Mouse (Mus musculus) limb, embryonic 13.5 days (tissue): Measurements from ENCODE around the gene Gpr108. TPM values are rescaled to one million over a fixed set of nuclear protein-coding genes. Genes with fewer than 3 reads are reported as not detected.
A peak's percentile ranks its signal among the peaks of the same experiment; 100 is the strongest.

Experiments used
- ATAC-seq: fragments of 200-750 bp; cut with Nextera tagmentation; 2 replicates; pipeline ENCODE4 v1.8.0; 2017; ENCODE audit warnings: low read depth, moderate number of reproducible peaks, moderate TSS enrichment; ENCODE audit not compliant: low FRiP score
- H3K27ac ChIP-seq: fragments of 300-500 bp; sonication (generic); 2 replicates; pipeline ENCODE4 v1.5.1; 2015; ENCODE audit warnings: inconsistent platforms, mild to moderate bottlenecking, moderate library complexity
- H3K27me3 ChIP-seq: fragments of 300-500 bp; sonication (generic); 2 replicates; pipeline ENCODE4 v1.6.1; 2015; ENCODE audit warnings: mild to moderate bottlenecking, inconsistent platforms
- H3K36me3 ChIP-seq: fragments of 300-500 bp; sonication (generic); 2 replicates; pipeline ENCODE4 v1.6.1; 2015; ENCODE audit warnings: inconsistent platforms, mild to moderate bottlenecking, moderate library complexity
- H3K4me1 ChIP-seq: fragments of 300-500 bp; sonication (generic); 2 replicates; pipeline ENCODE4 v1.6.1; 2015; ENCODE audit warnings: inconsistent platforms
- H3K4me2 ChIP-seq: fragments of 300-500 bp; sonication (generic); replicated peaks from 2 replicates; pipeline ENCODE4 v1.6.1; 2015; ENCODE audit warnings: inconsistent platforms, mild to moderate bottlenecking, moderate library complexity
- H3K4me3 ChIP-seq: fragments of 300-500 bp; sonication (generic); 2 replicates; pipeline ENCODE4 v1.5.1; 2015; ENCODE audit warnings: moderate library complexity, mild to moderate bottlenecking, inconsistent platforms
- H3K9ac ChIP-seq: fragments of 300-500 bp; sonication (generic); 2 replicates; pipeline ENCODE4 v1.6.1; 2015; ENCODE audit warnings: mild to moderate bottlenecking, inconsistent platforms
- H3K9me3 ChIP-seq: fragments of 300-500 bp; sonication (generic); 2 replicates; pipeline ENCODE4 v1.6.1; 2016; ENCODE audit warnings: inconsistent platforms
- WGBS: fragments of 180-500 bp; shearing (Covaris S2); methylation state at CpG from one replicate; pipeline ENCODE4 v1.1.7; 2015; 5-methylcytosine and 5-hydroxymethylcytosine counted together
- polyA plus RNA-seq: library from polyadenylated mRNA; unstranded; fragments of >200 nt; fragmentation: Nextera tagmentation; extraction: Ambion mirVana; gene quantifications from 2 replicates; pipeline ENCODE4 v1.2.1, GENCODE M21; 2015

The Gpr108 gene
- polyA plus RNA-seq, 1 experiment from 2014 or later: 34.5 TPM

GRCm38 (mm10) chr17:57218335-57218900 is 29.8 kb downstream of the Gpr108 start:
- Histone ChIP-seq H3K27ac (no peak overlapping the region), H3K27me3 (peaks cover 14% of the 10 kb centered on the region), H3K4me1 (no peaks in the 10 kb centered on the region), H3K4me3 (no peak overlapping the region), H3K9me3 (no peaks in the 10 kb centered on the region), H3K36me3 (no peaks in the 10 kb centered on the region), H3K4me2 (no peak overlapping the region), H3K9ac (no peak overlapping the region)
- no peak for ATAC-seq
- 76% methylated on average over 12 of the region's 12 CpGs for WGBS

GRCm38 (mm10) chr17:57214676-57215387 is 33.4 kb downstream of the Gpr108 start:
- H3K36me3 ChIP-seq: no peaks in the 10 kb centered on the region
- H3K4me3 ChIP-seq: no peak overlapping the region
- no peak overlapping the region for H3K27ac ChIP-seq
- no peaks in the 10 kb centered on the region for H3K9me3 ChIP-seq
- no peak overlapping the region for H3K4me2 ChIP-seq
- H3K4me1 ChIP-seq: no peaks in the 10 kb centered on the region
- H3K27me3 ChIP-seq: peaks cover 6% of the 10 kb centered on the region; the same call in 1 of the 2 replicates
- ATAC-seq: no peak
- 42% methylated on average over 13 of the region's 13 CpGs for WGBS
- H3K9ac ChIP-seq: no peak overlapping the region

- 67% methylated on average over 9 of the region's 9 CpGs for WGBS
These were observed 36.7 kb downstream of the Gpr108 start for GRCm38 (mm10) chr17:57211501-57211900.

GRCm38 (mm10) chr17:57209330-57209729 is 38.9 kb downstream of the Gpr108 start:
- no peaks in the 10 kb centered on the region for H3K4me1 ChIP-seq
- H3K27me3 ChIP-seq: no peaks in the 10 kb centered on the region
- H3K4me2 ChIP-seq: no peak overlapping the region
- H3K9ac ChIP-seq: no peak overlapping the region
- H3K4me3 ChIP-seq: no peak overlapping the region
- no peaks in the 10 kb centered on the region for H3K36me3 ChIP-seq
- WGBS: 81% methylated on average over 4 of the region's 4 CpGs
- no peak overlapping the region for H3K27ac ChIP-seq
- ATAC-seq: no peak
- H3K9me3 ChIP-seq: no peaks in the 10 kb centered on the region

More at GRCm38 (mm10) chr17:57211501-57211900, 36.7 kb downstream of the Gpr108 start:
- Histone ChIP-seq H3K4me2 (no peak overlapping the region), H3K27me3 (peaks cover 3% of the 10 kb centered on the region; the same call in 1 of the 2 replicates), H3K4me3 (no peak overlapping the region), H3K27ac (no peak overlapping the region), H3K9me3 (no peaks in the 10 kb centered on the region), H3K36me3 (no peaks in the 10 kb centered on the region), H3K9ac (no peak overlapping the region), H3K4me1 (no peaks in the 10 kb centered on the region)
- ATAC-seq: no peak

GRCm38 (mm10) chr17:57207938-57208337 is 40.3 kb downstream of the Gpr108 start:
- Histone ChIP-seq H3K9ac (no peak overlapping the region), H3K27ac (no peak overlapping the region), H3K27me3 (no peaks in the 10 kb centered on the region), H3K4me1 (no peaks in the 10 kb centered on the region), H3K4me3 (no peak overlapping the region), H3K4me2 (no peak overlapping the region), H3K9me3 (no peaks in the 10 kb centered on the region), H3K36me3 (no peaks in the 10 kb centered on the region)
- 80% methylated on average over 3 of the region's 3 CpGs for WGBS
- no peak for ATAC-seq

- Histone ChIP-seq H3K4me3 (no peak overlapping the region), H3K27ac (no peak overlapping the region), H3K27me3 (peaks cover 5% of the 10 kb centered on the region; the same call in 1 of the 2 replicates), H3K36me3 (no peaks in the 10 kb centered on the region), H3K4me1 (no peaks in the 10 kb centered on the region), H3K9me3 (no peaks in the 10 kb centered on the region), H3K9ac (no peak overlapping the region), H3K4me2 (no peak overlapping the region)
- no peak for ATAC-seq
- WGBS: 87% methylated on average over 9 of the region's 10 CpGs
These were observed 46.2 kb downstream of the Gpr108 start for GRCm38 (mm10) chr17:57201841-57202724.

- no peak overlapping the region for H3K27ac ChIP-seq
- no peaks in the 10 kb centered on the region for H3K4me1 ChIP-seq
- ATAC-seq: no peak
- 83% methylated on average over 3 of the region's 3 CpGs for WGBS
- no peak overlapping the region for H3K4me2 ChIP-seq
- no peaks in the 10 kb centered on the region for H3K9me3 ChIP-seq
- H3K9ac ChIP-seq: no peak overlapping the region
- peaks cover 5% of the 10 kb centered on the region; the same call in 1 of the 2 replicates for H3K27me3 ChIP-seq
- no peaks in the 10 kb centered on the region for H3K36me3 ChIP-seq
- H3K4me3 ChIP-seq: no peak overlapping the region
These were observed 50.0 kb downstream of the Gpr108 start for GRCm38 (mm10) chr17:57198252-57198651.

GRCm38 (mm10) chr17:57195326-57196010 is 52.8 kb downstream of the Gpr108 start:
- Histone ChIP-seq H3K9ac (no peak overlapping the region), H3K4me1 (no peaks in the 10 kb centered on the region), H3K4me2 (no peak overlapping the region), H3K4me3 (no peak overlapping the region), H3K9me3 (no peaks in the 10 kb centered on the region), H3K36me3 (no peaks in the 10 kb centered on the region), H3K27ac (no peak overlapping the region), H3K27me3 (no peaks in the 10 kb centered on the region; the same call in 1 of the 2 replicates)
- WGBS: 68% methylated on average over 8 of the region's 8 CpGs
- ATAC-seq: 0 out of 2 replicates have a peak, but pooled peaks have one; percentile 40

GRCm38 (mm10) chr17:57194771-57195170 is 53.5 kb downstream of the Gpr108 start:
- ATAC-seq: no peak
- H3K4me3 ChIP-seq: no peak overlapping the region
- H3K9me3 ChIP-seq: no peaks in the 10 kb centered on the region
- H3K4me1 ChIP-seq: no peaks in the 10 kb centered on the region
- H3K9ac ChIP-seq: no peak overlapping the region
- H3K27me3 ChIP-seq: no peaks in the 10 kb centered on the region; the same call in 1 of the 2 replicates
- H3K4me2 ChIP-seq: no peak overlapping the region
- no peaks in the 10 kb centered on the region for H3K36me3 ChIP-seq
- 81% methylated on average over 3 of the region's 3 CpGs for WGBS
- H3K27ac ChIP-seq: no peak overlapping the region

GRCm38 (mm10) chr17:57194041-57194507 is 54.2 kb downstream of the Gpr108 start, which contains the start of gene Tnfsf14:
Tnfsf14 (minus strand) TSS chr17:57194177.
- Histone ChIP-seq H3K4me3 (no peak within 1 kb of the TSS), H3K9ac (no peak within 1 kb of the TSS), H3K9me3 (no peaks in the 10 kb centered on the region), H3K4me2 (no peak within 1 kb of the TSS), H3K27ac (no peak within 1 kb of the TSS), H3K27me3 (no peaks in the 10 kb centered on the region; the same call in 1 of the 2 replicates), H3K4me1 (no peaks in the 10 kb centered on the region), H3K36me3 (no peaks in the 10 kb centered on the region)
- no peak for ATAC-seq
- 80% methylated on average over 11 of the region's 11 CpGs for WGBS

GRCm38 (mm10) chr17:57188510-57189192 is 59.6 kb downstream of the Gpr108 start:
- H3K4me2 ChIP-seq: no peak overlapping the region
- no peaks in the 10 kb centered on the region for H3K27me3 ChIP-seq
- H3K4me1 ChIP-seq: no peaks in the 10 kb centered on the region
- H3K9me3 ChIP-seq: no peaks in the 10 kb centered on the region
- 85% methylated on average over 12 of the region's 12 CpGs for WGBS
- H3K9ac ChIP-seq: no peak overlapping the region
- no peaks in the 10 kb centered on the region for H3K36me3 ChIP-seq
- H3K4me3 ChIP-seq: no peak overlapping the region
- no peak for ATAC-seq
- H3K27ac ChIP-seq: no peak overlapping the region
